In the genomic region with DNA sequence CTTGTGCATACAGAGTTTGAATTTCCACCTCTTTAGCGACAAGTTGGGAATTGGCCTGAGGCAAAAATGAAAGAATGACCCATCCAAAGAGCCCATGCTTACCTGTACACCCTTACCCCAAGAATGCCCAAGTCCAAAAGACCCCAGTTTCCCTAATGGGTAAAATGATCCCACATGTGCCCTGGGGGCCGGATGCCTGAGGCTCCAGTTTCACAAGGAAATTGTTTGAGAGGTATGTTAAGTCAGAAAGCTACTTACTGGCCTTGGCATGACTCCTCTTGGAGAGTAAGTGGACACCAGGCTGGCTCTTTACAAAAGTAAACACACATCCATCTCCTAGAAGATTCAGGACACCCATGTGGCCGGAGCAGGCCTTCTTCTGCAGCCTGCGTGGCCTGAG, we compare ENCODE assay signal across 25 mouse cellular contexts. TPM values are rescaled to one million over a fixed set of nuclear protein-coding genes. Genes with fewer than 3 reads are reported as not detected.
A peak's percentile ranks its signal among the peaks of the same experiment; 100 is the strongest.
DNase-seq lines count a peak whose midpoint lies in the region; ATAC-seq lines count a peak whose summit lies in the region.
"Had no signal": no experiment of that assay in that cellular context is flagged by ENCODE, and none has a peak within 500 bp of the region (broad histone marks: within the 10 kb centered on the region; RNA-seq: fewer than 3 reads in every experiment).

No protein-coding gene starts in this region.

- WGBS in embryonic facial prominence, embryonic 11.5 days: 41% methylated on average over 4 of the region's 4 CpGs
- WGBS in limb, embryonic 10.5 days: 65% methylated on average over 4 of the region's 4 CpGs
- WGBS in hindbrain, embryonic 16.5 days: 92% methylated on average over 4 of the region's 4 CpGs

- 0 out of 2 replicates have a peak overlapping the region, but pooled peaks have one; percentile 4 for H3K27ac ChIP-seq in embryonic facial prominence, embryonic 11.5 days (replicated peaks; ENCODE audit: low read depth, low read length)
- H3K27ac ChIP-seq in limb, embryonic 10.5 days: peak overlapping the region; percentile 67
- H3K27ac ChIP-seq in hindbrain, embryonic 16.5 days (ENCODE audit: low read depth, low read length): no peak overlapping the region
- H3K27ac ChIP-seq: gastrocnemius, adult 2 months; heart, embryonic 15.5 days; hindbrain, embryonic 14.5 days had no signal

- no peaks in the 10 kb centered on the region for H3K36me3 ChIP-seq in embryonic facial prominence, embryonic 11.5 days (replicated peaks; ENCODE audit: control insufficient read depth, insufficient read depth, low read depth, low read length)
- no peaks in the 10 kb centered on the region for H3K36me3 ChIP-seq in limb, embryonic 10.5 days
- H3K36me3 ChIP-seq in hindbrain, embryonic 16.5 days (ENCODE audit: control insufficient read depth, insufficient read depth, low read length): no peaks in the 10 kb centered on the region
- H3K36me3 ChIP-seq: heart, embryonic 12.5 days; heart, embryonic 15.5 days had no signal

- DNase-seq in embryo, embryonic 10.5 days (ENCODE audit: low spot score): peak; percentile 21
- no peak for DNase-seq in embryo, embryonic 10 days (ENCODE audit: low spot score)
- peak; percentile 30 for DNase-seq in embryo, embryonic 11 days
- DNase-seq in embryonic facial prominence, embryonic 11.5 days (ENCODE audit: low spot score): peak; percentile 60
- no peak for DNase-seq in limb, embryonic 10.5 days (ENCODE audit: low spot score)
- DNase-seq in cerebellum, postnatal 36 days: no peak
- DNase-seq in gastrocnemius, postnatal 25 days: no peak
- DNase-seq: adrenal gland, adult 8-10 months; adrenal gland, postnatal 36 days; cerebellum, adult 18-20 months; cerebellum, adult 9-10 months; forebrain, postnatal 0 days; gastrocnemius, adult 2 months; gastrocnemius, postnatal 14 days; heart, postnatal 10 days; heart, postnatal 4 days; kidney, adult 2 months had no signal

- H3K9me3 ChIP-seq in embryonic facial prominence, embryonic 11.5 days (replicated peaks; ENCODE audit: control insufficient read depth, low read length): no peaks in the 10 kb centered on the region
- H3K9me3 ChIP-seq in limb, embryonic 10.5 days (replicated peaks): no peaks in the 10 kb centered on the region
- no peaks in the 10 kb centered on the region for H3K9me3 ChIP-seq in hindbrain, embryonic 16.5 days (ENCODE audit: control insufficient read depth, low read length)
- H3K9me3 ChIP-seq: heart, embryonic 12.5 days; heart, embryonic 15.5 days had no signal

- H3K4me3 ChIP-seq in embryonic facial prominence, embryonic 11.5 days (ENCODE audit: low read depth, low read length): no peak overlapping the region
- no peak overlapping the region for H3K4me3 ChIP-seq in limb, embryonic 10.5 days
- no peak overlapping the region for H3K4me3 ChIP-seq in hindbrain, embryonic 16.5 days (ENCODE audit: low read length)
- H3K4me3 ChIP-seq: gastrocnemius, adult 2 months; heart, embryonic 12.5 days; heart, embryonic 15.5 days had no signal

- H3K4me2 ChIP-seq in embryonic facial prominence, embryonic 11.5 days (ENCODE audit: low read depth, low read length): no peak overlapping the region
- no peak overlapping the region for H3K4me2 ChIP-seq in hindbrain, embryonic 16.5 days (ENCODE audit: low read length)
- H3K4me2 ChIP-seq: heart, embryonic 12.5 days; heart, embryonic 15.5 days; hindbrain, embryonic 14.5 days had no signal

- no peak overlapping the region for H3K9ac ChIP-seq in embryonic facial prominence, embryonic 11.5 days (replicated peaks; ENCODE audit: low read length)
- H3K9ac ChIP-seq in hindbrain, embryonic 16.5 days (ENCODE audit: low read depth, low read length): no peak overlapping the region
- H3K9ac ChIP-seq: forebrain, postnatal 0 days; heart, embryonic 12.5 days; heart, embryonic 15.5 days; hindbrain, embryonic 14.5 days had no signal

- ATAC-seq in embryonic facial prominence, embryonic 11.5 days (replicated peaks; ENCODE audit: insufficient number of reproducible peaks, low FRiP score, low TSS enrichment, low read depth): no peak; the same call in 1 of the 2 replicates
- ATAC-seq in hindbrain, embryonic 16.5 days: no peak
- ATAC-seq: activated CD4-positive, CD25-positive, alpha-beta regulatory T cell, adult 4 months; forebrain, embryonic 14.5 days; forebrain, postnatal 0 days; intestine, postnatal 0 days had no signal

- H3K4me1 ChIP-seq in embryonic facial prominence, embryonic 11.5 days (ENCODE audit: control insufficient read depth, insufficient read depth, low read length): no peaks in the 10 kb centered on the region
- H3K4me1 ChIP-seq in limb, embryonic 10.5 days: peaks cover 41% of the 10 kb centered on the region
- H3K4me1 ChIP-seq in hindbrain, embryonic 16.5 days (ENCODE audit: control insufficient read depth, insufficient read depth, low read depth, low read length): no peaks in the 10 kb centered on the region
- H3K4me1 ChIP-seq: heart, embryonic 12.5 days; heart, embryonic 15.5 days had no signal

- no peaks in the 10 kb centered on the region for H3K27me3 ChIP-seq in embryonic facial prominence, embryonic 11.5 days (ENCODE audit: control insufficient read depth, insufficient read depth, low read length)
- no peaks in the 10 kb centered on the region for H3K27me3 ChIP-seq in limb, embryonic 10.5 days (ENCODE audit: low read depth, poor library complexity, severe bottlenecking)
- H3K27me3 ChIP-seq in hindbrain, embryonic 16.5 days (replicated peaks; ENCODE audit: control insufficient read depth, insufficient read depth, low read length): no peaks in the 10 kb centered on the region
- H3K27me3 ChIP-seq: heart, embryonic 12.5 days; heart, embryonic 15.5 days had no signal

RNA-seq across cellular contexts. Expression of a gene that starts 21.6 kb away (rescaled TPM):
- polyA plus RNA-seq in embryonic facial prominence, embryonic 11.5 days (2014; fragmentation: Nextera tagmentation; extraction: Ambion mirVana): 18.6 and 19.5 TPM in 2 replicates
- polyA plus RNA-seq in limb, embryonic 10.5 days (2016; fragmentation: Nextera tagmentation; extraction: Ambion mirVana): 8.4 and 19.2 TPM in 2 replicates
- 7.3 and 7.5 TPM in 2 replicates for polyA plus RNA-seq in hindbrain, embryonic 16.5 days (2015; fragmentation: Nextera tagmentation; extraction: Ambion mirVana)
- 1 to 10 TPM in 1 of 2 experiments, under 1 TPM in 1; 1.00 to 1.6 TPM for total RNA-seq in gastrocnemius, postnatal 25 days (2021)
- total RNA-seq: common myeloid progenitor, adult 5-6 weeks had no signal
- polyA plus RNA-seq: activated CD4-positive, CD25-positive, alpha-beta regulatory T cell, adult 4 months had no signal

Comparison
In these comparisons a context has a peak if more than half of its experiments do, and no peak if none do; other contexts are left out.
1. DNase-seq: peak in embryo, embryonic 10.5 days (single experiment), embryo, embryonic 11 days (single experiment) and embryonic facial prominence, embryonic 11.5 days (single experiment); none in embryo, embryonic 10 days (single experiment), limb, embryonic 10.5 days (single experiment), cerebellum, postnatal 36 days (0 of 2) and gastrocnemius, postnatal 25 days (single experiment).